Mouse (Mus musculus) kidney, adult 2 months (tissue): Measurements from ENCODE around the gene Tlr13.

ENCODE experiments used
- CTCF ChIP-seq: fragments of 200-500 bp; conservative IDR thresholded peaks from 2 replicates; pipeline ENCODE4 v1.5.1; 2011; ENCODE audit warnings: low read depth, mild to moderate bottlenecking, control low read depth, low read length, moderate library complexity, mixed read lengths; ENCODE audit not compliant: insufficient read depth, insufficient read length
- POLR2A ChIP-seq: fragments of 200-500 bp; IDR thresholded peaks from one replicate; pipeline ENCODE4 v1.6.1; 2011; ENCODE audit warnings: low read depth, low read length, control low read depth

- no peak for TF ChIP-seq POLR2A
- TF ChIP-seq CTCF: no peak
Measured at GRCm38 (mm10) chrX:106176331-106176730, 33.3 kb downstream of the Tlr13 start.
